Mouse (Mus musculus): Measurements from ENCODE around the gene Wwp2.

DNA sequence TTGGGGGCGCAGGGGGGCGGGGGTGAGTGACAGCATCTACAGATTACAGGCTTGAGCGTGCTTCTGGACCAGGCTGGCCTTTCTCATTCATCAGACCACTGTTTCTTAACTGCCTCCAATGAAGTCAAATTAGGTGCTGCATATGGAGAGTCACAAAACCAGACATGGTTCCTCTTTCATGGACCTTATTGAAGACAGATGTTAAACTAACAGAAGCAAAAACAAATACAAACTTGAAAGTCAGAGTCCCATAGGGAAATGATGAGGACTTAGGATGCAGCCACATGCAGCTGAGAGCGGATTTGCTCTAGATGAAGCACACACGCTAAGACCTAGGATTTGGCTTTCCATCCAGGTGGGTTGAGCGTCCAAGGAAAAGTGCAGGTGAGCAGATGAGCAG is 61.5 kb downstream of the Wwp2 start:
- TF ChIP-seq CTCF (IDR thresholded peaks at IDR 0.05; ENCODE audit: insufficient read depth, low read depth, low read length), result no peak
- no peak for TF ChIP-seq POLR2A (IDR thresholded peaks at IDR 0.05; ENCODE audit: insufficient read depth, low read depth, low read length)
